Mouse (Mus musculus): Measurements from ENCODE around the gene Ntrk3. TPM values are rescaled to one million over a fixed set of nuclear protein-coding genes. Genes with fewer than 3 reads are reported as not detected.

The Ntrk3 gene
- polyA plus RNA-seq, 1 experiment from 2014 or later = 3.1 TPM

DNA sequence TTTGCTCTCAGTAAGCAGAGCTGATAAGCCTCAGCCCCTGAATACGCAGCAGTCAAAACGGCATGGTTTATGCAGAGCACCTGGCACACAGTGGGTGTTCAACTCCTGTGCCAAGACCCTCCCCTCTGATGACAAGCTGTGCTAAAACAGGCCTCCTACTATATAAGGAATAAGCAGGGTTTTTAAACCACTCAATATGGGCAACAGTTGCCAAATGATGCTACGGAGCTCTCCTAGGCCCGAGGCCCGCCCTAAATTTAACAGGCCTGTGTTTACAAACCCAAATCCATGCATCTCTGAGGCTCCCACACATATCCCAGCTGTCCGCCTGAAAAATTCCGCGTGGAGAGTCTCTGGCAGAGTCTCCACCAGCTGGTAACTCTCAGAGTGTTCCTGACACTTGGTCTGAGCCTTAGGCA is 19.6 kb downstream of the Ntrk3 start:
- H3K36me3 ChIP-seq = no peaks in the 10 kb centered on the region
- H3K27me3 ChIP-seq = no peaks in the 10 kb centered on the region
- no peak overlapping the region for H3K4me2 ChIP-seq
- H3K9me3 ChIP-seq = no peaks in the 10 kb centered on the region
- no peak for ATAC-seq (ENCODE audit: insufficient number of reproducible peaks, low FRiP score, low TSS enrichment, low read depth)
- H3K27ac ChIP-seq = no peak overlapping the region
- H3K4me1 ChIP-seq = no peaks in the 10 kb centered on the region; the same call in 1 of the 2 replicates
- no peak overlapping the region for H3K4me3 ChIP-seq
- no peak overlapping the region for H3K9ac ChIP-seq
- 71% methylated on average over 8 of the region's 8 CpGs for WGBS

DNA sequence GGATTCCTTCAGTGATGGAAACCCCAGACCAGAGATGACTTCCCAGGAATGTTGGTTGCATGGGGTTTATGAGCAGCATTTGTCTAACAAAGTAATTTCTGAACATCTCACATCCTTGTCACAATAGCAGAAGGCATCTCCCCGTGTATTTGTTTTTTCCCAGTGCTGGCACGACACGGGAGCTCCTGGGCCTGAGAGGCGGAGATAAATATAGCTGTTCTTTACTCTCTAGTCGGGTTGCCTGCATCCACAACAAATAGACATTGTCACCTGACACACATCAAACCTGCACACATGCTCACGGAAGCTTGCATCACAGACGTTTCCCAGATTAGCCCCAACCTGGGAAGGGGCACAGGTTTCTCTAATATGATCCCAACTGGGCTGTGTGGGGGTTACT is 30.1 kb downstream of the Ntrk3 start:
- no peaks in the 10 kb centered on the region for H3K4me1 ChIP-seq
- H3K36me3 ChIP-seq = no peaks in the 10 kb centered on the region
- no peaks in the 10 kb centered on the region for H3K9me3 ChIP-seq
- no peak for ATAC-seq (ENCODE audit: insufficient number of reproducible peaks, low FRiP score, low TSS enrichment, low read depth)
- no peak overlapping the region for H3K9ac ChIP-seq
- no peak overlapping the region for H3K4me2 ChIP-seq
- H3K4me3 ChIP-seq = no peak overlapping the region
- no peak overlapping the region for H3K27ac ChIP-seq
- WGBS = 75% methylated on average over 7 of the region's 7 CpGs
- H3K27me3 ChIP-seq = no peaks in the 10 kb centered on the region

DNA sequence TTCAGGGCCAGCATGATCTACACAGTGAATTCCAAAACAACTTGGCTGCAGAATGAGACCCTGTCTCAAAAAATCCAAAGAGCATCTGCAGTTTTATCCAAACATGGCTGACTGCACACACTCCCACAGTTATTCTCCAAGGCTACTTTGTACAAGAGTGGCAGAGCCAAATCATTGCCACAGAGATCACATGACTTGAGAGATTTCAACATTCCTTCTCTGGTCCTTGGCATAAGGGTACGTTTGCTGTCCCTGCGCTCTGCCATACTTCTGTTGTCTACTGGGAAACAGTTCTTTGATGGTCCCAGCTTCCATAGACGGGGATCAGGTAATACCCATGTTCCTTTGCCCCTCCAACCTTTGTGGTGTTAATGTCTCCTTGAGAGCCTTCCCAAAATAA is 30.7 kb downstream of the Ntrk3 start:
- no peak overlapping the region for H3K27ac ChIP-seq
- no peak overlapping the region for H3K9ac ChIP-seq
- no peak overlapping the region for H3K4me3 ChIP-seq
- 78% methylated on average over 3 of the region's 3 CpGs for WGBS
- ATAC-seq (ENCODE audit: insufficient number of reproducible peaks, low FRiP score, low TSS enrichment, low read depth) = no peak
- H3K4me1 ChIP-seq = no peaks in the 10 kb centered on the region
- no peak overlapping the region for H3K4me2 ChIP-seq
- no peaks in the 10 kb centered on the region for H3K9me3 ChIP-seq
- H3K36me3 ChIP-seq = no peaks in the 10 kb centered on the region
- H3K27me3 ChIP-seq = no peaks in the 10 kb centered on the region

DNA sequence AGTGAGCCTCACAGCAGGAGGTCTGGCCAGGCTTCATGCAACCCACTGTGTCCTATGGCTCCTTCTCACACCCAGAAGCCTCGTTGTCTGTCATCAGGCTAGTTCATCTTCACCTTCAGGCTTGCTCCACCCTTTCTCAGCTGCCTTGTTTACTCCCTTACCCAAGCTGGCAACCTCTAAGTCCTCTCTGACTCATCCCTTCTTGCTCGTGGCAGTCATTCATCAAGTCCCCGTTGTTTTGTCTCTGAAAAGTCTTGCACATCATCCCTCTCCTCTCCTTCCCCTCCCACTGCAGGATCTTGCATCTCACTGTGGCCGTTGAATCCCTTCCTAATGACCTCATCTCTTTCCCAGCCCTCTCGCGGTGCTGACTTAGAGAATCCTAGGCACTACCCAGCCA is 35.1 kb downstream of the Ntrk3 start:
- ATAC-seq (ENCODE audit: insufficient number of reproducible peaks, low FRiP score, low TSS enrichment, low read depth) = no peak
- Histone ChIP-seq H3K4me1 (no peaks in the 10 kb centered on the region), H3K9ac (no peak overlapping the region)

DNA sequence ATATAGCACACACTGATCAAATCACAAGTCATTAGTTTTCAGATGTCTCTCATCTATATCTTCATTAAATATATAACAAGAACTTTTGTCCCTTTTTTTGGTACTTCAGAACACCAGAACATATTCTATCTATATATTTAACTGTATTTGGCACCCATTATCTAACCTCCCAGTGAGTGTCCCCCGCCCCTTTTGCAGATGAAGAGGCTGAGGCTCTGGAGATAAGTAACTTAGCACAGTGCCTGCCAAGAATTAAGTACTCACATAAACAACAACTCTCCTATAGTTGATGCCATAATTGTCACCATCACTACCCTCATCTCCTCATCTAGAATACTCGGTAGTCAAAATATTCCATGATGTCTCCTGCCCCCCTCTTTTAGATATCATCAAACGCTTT is 42.6 kb downstream of the Ntrk3 start:
- Histone ChIP-seq H3K9me3 (no peaks in the 10 kb centered on the region), H3K9ac (no peak overlapping the region), H3K27ac (no peak overlapping the region), H3K4me3 (no peak overlapping the region), H3K4me2 (no peak overlapping the region), H3K36me3 (no peaks in the 10 kb centered on the region), H3K4me1 (no peaks in the 10 kb centered on the region), H3K27me3 (no peaks in the 10 kb centered on the region)
- ATAC-seq (ENCODE audit: insufficient number of reproducible peaks, low FRiP score, low TSS enrichment, low read depth) = no peak
- 72% methylated on average over 3 of the region's 3 CpGs for WGBS

More for the DNA sequence above, 35.1 kb downstream of the Ntrk3 start:
- Histone ChIP-seq H3K36me3 (no peaks in the 10 kb centered on the region), H3K4me2 (no peak overlapping the region), H3K9me3 (no peaks in the 10 kb centered on the region), H3K27ac (no peak overlapping the region), H3K27me3 (no peaks in the 10 kb centered on the region), H3K4me3 (no peak overlapping the region)
- WGBS = 58% methylated on average over 6 of the region's 6 CpGs

DNA sequence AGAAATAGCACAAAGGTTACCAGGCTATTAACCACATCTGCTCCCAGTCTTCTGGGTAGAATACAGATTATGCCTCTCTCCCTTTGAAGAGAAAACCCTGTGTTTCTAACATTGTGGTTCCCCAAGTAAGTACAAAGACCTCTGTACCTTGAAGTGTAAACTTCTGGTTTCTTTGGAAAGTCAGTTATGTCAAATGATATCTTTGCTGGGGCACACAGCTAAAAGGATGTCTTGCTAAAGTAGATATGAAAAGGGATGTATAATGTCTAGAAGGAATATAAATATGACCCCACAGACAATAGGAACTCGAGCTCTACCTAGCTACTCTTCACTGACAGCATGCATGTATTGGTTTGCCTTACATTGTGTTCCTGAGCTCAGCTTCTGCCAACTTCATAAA is 44.7 kb downstream of the Ntrk3 start:
- H3K4me1 ChIP-seq = no peaks in the 10 kb centered on the region
- H3K9me3 ChIP-seq = no peaks in the 10 kb centered on the region
- no peak overlapping the region for H3K9ac ChIP-seq
- ATAC-seq (ENCODE audit: insufficient number of reproducible peaks, low FRiP score, low TSS enrichment, low read depth) = no peak
- no peak overlapping the region for H3K4me3 ChIP-seq
- H3K27me3 ChIP-seq = no peaks in the 10 kb centered on the region
- H3K27ac ChIP-seq = no peak overlapping the region
- H3K4me2 ChIP-seq = no peak overlapping the region
- 50% methylated on average over 1 of the region's 1 CpGs for WGBS
- H3K36me3 ChIP-seq = no peaks in the 10 kb centered on the region

DNA sequence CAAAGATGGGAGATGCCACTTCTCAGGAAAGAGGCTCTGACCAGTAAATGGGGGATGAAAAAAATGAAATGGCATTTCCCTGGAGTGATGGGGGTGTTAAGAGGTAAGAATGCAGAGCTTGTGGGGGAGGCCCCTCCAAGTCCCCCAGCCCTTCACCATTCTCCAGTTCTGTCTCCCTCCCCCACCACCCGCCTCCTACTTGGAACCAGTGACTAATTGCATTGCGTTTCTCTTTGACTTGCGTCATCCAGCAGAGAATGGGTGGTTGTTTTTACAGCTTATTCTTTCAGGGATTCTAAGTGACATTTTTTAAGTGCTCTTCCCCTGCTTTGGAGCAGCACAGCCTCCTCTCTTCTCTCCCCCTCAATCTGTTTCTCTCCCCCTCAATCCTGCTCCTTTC is 46.9 kb downstream of the Ntrk3 start:
- Histone ChIP-seq H3K27ac (no peak overlapping the region), H3K36me3 (no peaks in the 10 kb centered on the region), H3K9me3 (no peaks in the 10 kb centered on the region), H3K4me1 (no peaks in the 10 kb centered on the region), H3K4me2 (no peak overlapping the region), H3K27me3 (no peaks in the 10 kb centered on the region), H3K9ac (no peak overlapping the region), H3K4me3 (no peak overlapping the region)
- WGBS = 44% methylated on average over 3 of the region's 3 CpGs
- no peak for ATAC-seq (ENCODE audit: insufficient number of reproducible peaks, low FRiP score, low TSS enrichment, low read depth)

DNA sequence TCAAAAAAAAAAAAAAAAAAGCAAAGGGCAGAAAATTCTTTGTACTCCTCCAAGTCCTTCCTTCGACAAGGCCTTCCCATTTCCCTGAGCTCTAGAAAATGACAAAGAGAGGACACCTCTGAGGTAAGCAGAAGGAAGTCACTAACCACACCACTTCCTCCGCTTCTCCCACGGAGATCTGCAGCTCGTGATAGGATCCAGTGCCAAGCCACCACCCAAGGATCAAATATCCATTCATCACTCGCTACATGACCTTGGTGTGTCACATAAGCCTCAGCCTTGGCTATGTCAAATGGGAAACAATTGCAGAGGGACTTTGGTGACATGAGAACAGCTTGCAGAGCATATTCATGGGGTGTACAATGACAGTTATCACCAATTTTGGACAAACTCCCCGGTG is 52.9 kb downstream of the Ntrk3 start:
- no peak overlapping the region for H3K9ac ChIP-seq
- no peaks in the 10 kb centered on the region for H3K4me1 ChIP-seq
- no peak overlapping the region for H3K4me2 ChIP-seq
- no peaks in the 10 kb centered on the region for H3K27me3 ChIP-seq
- no peak overlapping the region for H3K27ac ChIP-seq
- ATAC-seq (ENCODE audit: insufficient number of reproducible peaks, low FRiP score, low TSS enrichment, low read depth) = no peak
- H3K36me3 ChIP-seq = no peaks in the 10 kb centered on the region
- H3K4me3 ChIP-seq = no peak overlapping the region
- no peaks in the 10 kb centered on the region for H3K9me3 ChIP-seq
- 64% methylated on average over 6 of the region's 6 CpGs for WGBS

DNA sequence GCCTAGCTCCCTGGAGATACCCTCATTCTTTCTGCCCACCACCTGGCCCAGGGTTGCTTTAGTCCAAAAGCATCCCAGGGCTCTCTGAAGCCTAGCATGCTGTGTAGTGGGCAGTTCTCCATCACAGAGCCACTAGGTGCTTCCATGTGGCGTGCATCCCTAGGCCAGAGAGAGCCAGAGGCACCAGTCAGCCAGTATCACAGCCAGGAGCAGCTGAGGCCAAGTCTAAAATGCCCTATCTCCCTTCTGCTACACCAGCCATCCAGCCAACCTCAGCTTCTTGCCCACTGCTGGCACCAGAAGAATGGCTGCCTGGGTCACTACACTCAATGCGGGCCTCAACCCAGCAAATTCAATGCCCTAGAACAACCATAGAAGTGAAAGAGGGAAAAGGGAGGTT is 56.9 kb downstream of the Ntrk3 start:
- H3K9me3 ChIP-seq = no peaks in the 10 kb centered on the region
- 82% methylated on average over 2 of the region's 2 CpGs for WGBS
- H3K4me1 ChIP-seq = no peaks in the 10 kb centered on the region
- H3K27me3 ChIP-seq = no peaks in the 10 kb centered on the region
- H3K36me3 ChIP-seq = no peaks in the 10 kb centered on the region
- H3K27ac ChIP-seq = no peak overlapping the region
- no peak for ATAC-seq (ENCODE audit: insufficient number of reproducible peaks, low FRiP score, low TSS enrichment, low read depth)
- H3K4me2 ChIP-seq = no peak overlapping the region
- no peak overlapping the region for H3K4me3 ChIP-seq
- H3K9ac ChIP-seq = no peak overlapping the region

DNA sequence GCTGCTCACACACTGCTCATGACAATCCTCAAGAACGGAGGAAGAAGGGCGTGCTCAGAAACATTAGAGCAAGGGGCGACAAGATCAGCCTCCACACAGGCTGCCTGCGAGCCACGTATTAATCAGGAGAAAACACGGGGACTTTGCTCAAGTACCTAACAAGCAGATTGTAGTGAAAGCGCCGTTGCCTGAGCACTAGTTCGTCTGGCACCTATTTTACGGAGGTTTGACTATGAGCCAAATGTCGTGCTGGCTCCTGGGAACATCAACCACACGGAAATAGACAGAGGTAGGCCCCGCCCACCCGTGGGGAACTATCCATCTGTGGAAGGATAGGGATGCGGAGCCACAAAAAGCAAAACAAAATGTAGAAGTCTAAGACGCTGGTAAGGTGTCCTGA is 68.4 kb downstream of the Ntrk3 start:
- no peak overlapping the region for H3K9ac ChIP-seq
- no peaks in the 10 kb centered on the region for H3K9me3 ChIP-seq
- no peaks in the 10 kb centered on the region for H3K4me1 ChIP-seq
- H3K36me3 ChIP-seq = no peaks in the 10 kb centered on the region
- WGBS = 85% methylated on average over 16 of the region's 16 CpGs
- ATAC-seq (ENCODE audit: insufficient number of reproducible peaks, low FRiP score, low TSS enrichment, low read depth) = no peak
- no peak overlapping the region for H3K4me2 ChIP-seq
- H3K27ac ChIP-seq = no peak overlapping the region
- H3K4me3 ChIP-seq = no peak overlapping the region
- no peaks in the 10 kb centered on the region for H3K27me3 ChIP-seq

DNA sequence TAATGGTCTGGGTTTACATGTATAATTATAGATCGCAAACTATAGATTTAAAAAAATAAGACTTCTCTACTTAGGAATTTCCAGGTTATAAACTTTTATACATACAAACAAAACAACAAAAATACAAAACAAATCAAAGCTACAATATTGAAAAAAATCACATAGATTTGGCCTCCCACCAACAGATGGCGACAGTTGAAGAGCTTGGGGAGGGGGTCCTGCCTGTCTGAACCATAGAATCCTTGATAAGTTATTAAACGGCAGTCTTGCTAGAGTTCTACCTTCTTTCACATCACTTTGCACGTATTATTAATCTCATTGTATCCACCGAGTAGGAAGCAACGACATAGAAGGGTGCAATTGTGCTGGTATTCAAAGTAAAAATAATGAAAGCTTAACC is 68.9 kb downstream of the Ntrk3 start:
- H3K36me3 ChIP-seq = no peaks in the 10 kb centered on the region
- 89% methylated on average over 6 of the region's 6 CpGs for WGBS
- H3K27me3 ChIP-seq = no peaks in the 10 kb centered on the region
- no peak overlapping the region for H3K4me2 ChIP-seq
- no peak for ATAC-seq (ENCODE audit: insufficient number of reproducible peaks, low FRiP score, low TSS enrichment, low read depth)
- no peak overlapping the region for H3K27ac ChIP-seq
- H3K9me3 ChIP-seq = no peaks in the 10 kb centered on the region
- no peak overlapping the region for H3K4me3 ChIP-seq
- H3K9ac ChIP-seq = no peak overlapping the region
- H3K4me1 ChIP-seq = no peaks in the 10 kb centered on the region

DNA sequence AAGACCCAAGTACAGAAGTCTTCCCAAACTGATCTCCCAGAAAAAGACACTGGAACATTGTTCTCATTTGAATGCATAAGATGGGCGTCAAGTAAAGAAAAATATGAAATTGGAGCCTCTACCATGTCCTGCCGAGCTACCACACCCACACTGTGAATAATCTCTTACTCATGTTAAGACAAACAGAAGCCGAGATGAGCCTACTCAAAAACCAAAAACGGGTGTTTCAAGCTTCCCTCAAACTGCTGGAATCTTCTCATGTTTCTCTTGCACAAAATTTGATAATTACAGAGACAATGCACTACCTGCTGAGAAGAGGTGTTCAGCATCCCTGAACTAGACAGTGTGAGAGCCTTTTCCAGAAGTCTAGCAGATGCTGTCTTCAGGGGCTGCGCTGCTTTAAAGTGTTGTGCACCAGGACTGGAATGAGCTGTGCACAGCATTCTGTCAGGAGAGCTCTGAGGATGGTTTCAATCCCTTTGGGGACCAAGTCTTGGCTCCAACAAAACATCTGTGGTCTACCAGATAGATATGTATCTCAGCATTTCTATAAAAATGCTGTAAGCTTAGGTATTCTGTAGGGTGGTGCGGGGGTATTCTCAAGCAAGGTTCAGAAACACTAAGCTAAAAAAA is 69.7 kb downstream of the Ntrk3 start:
- Histone ChIP-seq H3K27ac (no peak overlapping the region), H3K4me1 (no peaks in the 10 kb centered on the region), H3K4me3 (no peak overlapping the region), H3K4me2 (no peak overlapping the region), H3K36me3 (no peaks in the 10 kb centered on the region), H3K9me3 (no peaks in the 10 kb centered on the region), H3K9ac (no peak overlapping the region), H3K27me3 (no peaks in the 10 kb centered on the region)
- ATAC-seq (ENCODE audit: insufficient number of reproducible peaks, low FRiP score, low TSS enrichment, low read depth) = no peak
- WGBS = 86% methylated on average over 6 of the region's 6 CpGs

DNA sequence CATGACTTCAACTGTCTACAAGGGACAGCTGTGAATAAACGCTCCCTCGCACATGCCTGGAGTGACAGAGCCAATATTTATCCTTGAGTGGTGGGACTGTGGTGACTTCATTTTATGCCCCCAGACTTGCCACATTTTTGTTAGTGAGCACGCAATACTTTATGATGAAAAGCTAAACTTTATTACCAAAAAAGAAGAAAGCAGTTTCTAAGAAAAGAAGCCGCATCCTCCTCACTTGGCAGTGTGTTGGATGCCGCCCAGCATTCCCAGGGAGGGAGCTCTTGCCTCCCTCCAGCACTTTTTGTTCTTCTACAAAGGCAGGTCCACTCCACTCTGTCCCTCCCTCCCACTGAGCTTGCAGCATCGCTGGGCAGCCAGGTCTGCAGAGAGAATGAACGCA is 77.0 kb downstream of the Ntrk3 start:
- H3K4me1 ChIP-seq = no peaks in the 10 kb centered on the region
- no peaks in the 10 kb centered on the region for H3K9me3 ChIP-seq
- no peak for ATAC-seq (ENCODE audit: insufficient number of reproducible peaks, low FRiP score, low TSS enrichment, low read depth)
- no peak overlapping the region for H3K27ac ChIP-seq
- H3K4me2 ChIP-seq = no peak overlapping the region
- H3K36me3 ChIP-seq = no peaks in the 10 kb centered on the region
- H3K27me3 ChIP-seq = no peaks in the 10 kb centered on the region
- no peak overlapping the region for H3K9ac ChIP-seq
- H3K4me3 ChIP-seq = no peak overlapping the region
- 78% methylated on average over 7 of the region's 7 CpGs for WGBS

Data from limb, embryonic 15.5 days (tissue).